Mouse (Mus musculus): ENCODE results near the gene Pon2. TPM values are rescaled to one million over a fixed set of nuclear protein-coding genes. Genes with fewer than 3 reads are reported as not detected.
"Not testable (repeated sequence)": the region's sequence is repeated elsewhere in the genome, so short reads cannot be mapped to it uniquely, and the experiment has no call there.

Gene Pon2
- total RNA-seq, 2 experiments from 2014 or later = 14.8 to 17.5 TPM

GRCm38 (mm10) chr6:5223551-5223950 is 74.7 kb downstream of the Pon2 start:
- DNase-seq = not testable (repeated sequence)

- no peak for DNase-seq
Observed at GRCm38 (mm10) chr6:5222080-5222479, 76.2 kb downstream of the Pon2 start.

GRCm38 (mm10) chr6:5218190-5218589 is 80.1 kb downstream of the Pon2 start:
- no peak for DNase-seq

Other genes with a start within 250 kb of the Pon2 start
- gene Pon1, start 104.5 kb downstream of the Pon2 start, total RNA-seq (2021) = under 1 TPM in 1 of 2 experiments, not detected in 1; 0.29 TPM
- gene Pon3, start 42.2 kb downstream of the Pon2 start, total RNA-seq (2021) = 10 to 100 TPM; 33.8 to 34.1 TPM
- gene Asb4, start 84.9 kb upstream of the Pon2 start, total RNA-seq (2021) = 10 to 100 TPM in 1 of 2 experiments, 1 to 10 TPM in 1; 6.1 to 10.6 TPM
- gene Pdk4, start 197.9 kb upstream of the Pon2 start, total RNA-seq (2021) = 1,000 to 10,000 TPM; 1,129 to 1,477 TPM